25 mouse cellular contexts compared by ENCODE assay signal in genomic region chr2:118697311-118697877, GRCm38 (mm10). TPM values are rescaled to one million over a fixed set of nuclear protein-coding genes. Genes with fewer than 3 reads are reported as not detected.
DNase-seq lines count a peak whose midpoint lies in the region; ATAC-seq and TF ChIP-seq lines count a peak whose summit lies in the region.
"Had no signal": no experiment of that assay in that cellular context is flagged by ENCODE, and none has a peak within 500 bp of the region (broad histone marks: within the 10 kb centered on the region; RNA-seq: fewer than 3 reads in every experiment).

No protein-coding gene starts in this region.

- TF ChIP-seq CTCF in heart, adult 2 months (IDR thresholded peaks at IDR 0.05) = no peak

- H3K27ac ChIP-seq in embryonic facial prominence, embryonic 13.5 days = peak overlapping the region; percentile 14; the same call in 1 of the 2 replicates
- H3K27ac ChIP-seq in embryonic facial prominence, embryonic 10.5 days (replicated peaks) = no peak overlapping the region
- no peak overlapping the region for H3K27ac ChIP-seq in heart, embryonic 14.5 days (replicated peaks in 1 of 2; ENCODE audit: control insufficient read depth in 1 of 2, insufficient read depth in 1 of 2, low read depth in 2 of 2, low read length in 2 of 2)
- no peak overlapping the region for H3K27ac ChIP-seq in heart, adult 2 months
- no peak overlapping the region for H3K27ac ChIP-seq in kidney, embryonic 16.5 days (ENCODE audit: low read length)
- H3K27ac ChIP-seq: hindbrain, embryonic 14.5 days; liver, embryonic 14.5 days; macrophage; midbrain, embryonic 13.5 days had no signal

- H3K9me3 ChIP-seq in embryonic facial prominence, embryonic 13.5 days = no peaks in the 10 kb centered on the region
- no peaks in the 10 kb centered on the region for H3K9me3 ChIP-seq in embryonic facial prominence, embryonic 10.5 days
- H3K9me3 ChIP-seq in heart, embryonic 14.5 days (ENCODE audit: control insufficient read depth, low read length) = no peaks in the 10 kb centered on the region
- H3K9me3 ChIP-seq in kidney, embryonic 16.5 days (ENCODE audit: low read length) = no peaks in the 10 kb centered on the region
- H3K9me3 ChIP-seq: midbrain, embryonic 13.5 days had no signal

- H3K4me2 ChIP-seq in embryonic facial prominence, embryonic 13.5 days = no peak overlapping the region
- H3K4me2 ChIP-seq in heart, embryonic 14.5 days (ENCODE audit: low read length) = 0 out of 2 replicates have a peak overlapping the region, but pooled peaks have one; percentile 6
- no peak overlapping the region for H3K4me2 ChIP-seq in kidney, embryonic 16.5 days (replicated peaks; ENCODE audit: low read depth, low read length)
- H3K4me2 ChIP-seq: hindbrain, embryonic 14.5 days; midbrain, embryonic 13.5 days had no signal

- DNase-seq in embryonic facial prominence, embryonic 10.5 days (ENCODE audit: low spot score) = no peak
- DNase-seq in heart, adult 2 months = no peak
- DNase-seq in testis, postnatal 14 days (ENCODE audit: low spot score) = peak; percentile 28
- no peak for DNase-seq in testis, postnatal 10 days (ENCODE audit: low spot score)
- peak; percentile 47 for DNase-seq in skeletal muscle tissue, adult 2 months (ENCODE audit: low read depth, low spot score)
- DNase-seq: B cell, adult 2 months; cerebellum, adult 8-10 months; lung, postnatal 10 days; right cerebral cortex, postnatal 25 days; spleen, adult 18-20 months had no signal

- no peak overlapping the region for H3K9ac ChIP-seq in embryonic facial prominence, embryonic 13.5 days
- H3K9ac ChIP-seq in heart, embryonic 14.5 days (ENCODE audit: low read length) = no peak overlapping the region
- H3K9ac ChIP-seq in heart, adult 2 months (ENCODE audit: low read depth, low read length) = no peak overlapping the region
- no peak overlapping the region for H3K9ac ChIP-seq in kidney, embryonic 16.5 days (replicated peaks; ENCODE audit: low read length)
- H3K9ac ChIP-seq: hindbrain, embryonic 14.5 days; liver, embryonic 14.5 days; midbrain, embryonic 13.5 days had no signal

- peaks cover 37% of the 10 kb centered on the region for H3K4me1 ChIP-seq in embryonic facial prominence, embryonic 13.5 days
- H3K4me1 ChIP-seq in embryonic facial prominence, embryonic 10.5 days = peaks cover 31% of the 10 kb centered on the region
- H3K4me1 ChIP-seq in heart, embryonic 14.5 days (ENCODE audit: control insufficient read depth in 2 of 2, insufficient read depth in 2 of 2, low read length in 2 of 2) = peaks cover 32 to 38% of the 10 kb centered on the region in 2 experiments
- H3K4me1 ChIP-seq in heart, adult 2 months (ENCODE audit: control insufficient read depth, insufficient read depth, low read length) = peaks cover 6% of the 10 kb centered on the region
- peaks cover 15% of the 10 kb centered on the region for H3K4me1 ChIP-seq in kidney, embryonic 16.5 days (ENCODE audit: insufficient read depth, low read length)

- no peaks in the 10 kb centered on the region for H3K79me2 ChIP-seq in heart, adult 2 months (replicated peaks; ENCODE audit: control insufficient read depth, insufficient read depth, low read length)

- H3K27me3 ChIP-seq in embryonic facial prominence, embryonic 13.5 days = peaks cover 66% of the 10 kb centered on the region
- H3K27me3 ChIP-seq in embryonic facial prominence, embryonic 10.5 days (replicated peaks; ENCODE audit: low read depth, poor library complexity, severe bottlenecking) = peaks cover 97% of the 10 kb centered on the region
- peaks cover 37% of the 10 kb centered on the region for H3K27me3 ChIP-seq in heart, embryonic 14.5 days (ENCODE audit: control insufficient read depth, insufficient read depth, low read length)
- peaks cover 3% of the 10 kb centered on the region for H3K27me3 ChIP-seq in heart, adult 2 months (ENCODE audit: control insufficient read depth, insufficient read depth, low read length)
- peaks cover 58% of the 10 kb centered on the region for H3K27me3 ChIP-seq in kidney, embryonic 16.5 days (ENCODE audit: insufficient read depth, low read length)

- H3K4me3 ChIP-seq in embryonic facial prominence, embryonic 13.5 days = no peak overlapping the region
- H3K4me3 ChIP-seq in embryonic facial prominence, embryonic 10.5 days = no peak overlapping the region
- no peak overlapping the region for H3K4me3 ChIP-seq in heart, embryonic 14.5 days (ENCODE audit: control insufficient read depth in 1 of 2, insufficient read depth in 1 of 2, low read depth in 1 of 2, low read length in 2 of 2)
- no peak overlapping the region for H3K4me3 ChIP-seq in heart, adult 2 months
- H3K4me3 ChIP-seq in kidney, embryonic 16.5 days (ENCODE audit: low read length) = no peak overlapping the region
- H3K4me3 ChIP-seq: midbrain, embryonic 13.5 days had no signal

- no peak for ATAC-seq in embryonic facial prominence, embryonic 13.5 days (ENCODE audit: insufficient number of reproducible peaks, insufficient read depth, low FRiP score, low TSS enrichment, low read depth)
- no peak for ATAC-seq in heart, embryonic 14.5 days (ENCODE audit: insufficient number of reproducible peaks, insufficient read depth, low FRiP score, low read depth)
- no peak for ATAC-seq in kidney, embryonic 16.5 days (ENCODE audit: low FRiP score, low TSS enrichment)
- ATAC-seq: forebrain, embryonic 16.5 days; intestine, postnatal 0 days; midbrain, embryonic 13.5 days had no signal

- TF ChIP-seq EP300 in heart, adult 2 months (IDR thresholded peaks at IDR 0.05; ENCODE audit: insufficient read depth, low read depth, low read length) = no peak

- intact Hi-C loops in heart, adult 2 months (cut with DNase I) = no loop called here

- 45% methylated on average over 5 of the region's 5 CpGs for whole genome bisulfite sequencing in embryonic facial prominence, embryonic 13.5 days
- WGBS in embryonic facial prominence, embryonic 10.5 days = 41% methylated on average over 5 of the region's 5 CpGs
- 31% methylated on average over 5 of the region's 5 CpGs for WGBS in heart, embryonic 14.5 days
- WGBS in heart, adult 2 months = 20% methylated on average over 5 of the region's 5 CpGs
- WGBS in kidney, embryonic 16.5 days = 25% methylated on average over 5 of the region's 5 CpGs

- H3K36me3 ChIP-seq in embryonic facial prominence, embryonic 13.5 days = no peaks in the 10 kb centered on the region
- H3K36me3 ChIP-seq in embryonic facial prominence, embryonic 10.5 days (replicated peaks) = no peaks in the 10 kb centered on the region
- peaks cover 6% of the 10 kb centered on the region; the same call in 1 of the 2 replicates for H3K36me3 ChIP-seq in heart, embryonic 14.5 days (ENCODE audit: control insufficient read depth, insufficient read depth, low read length)
- no peaks in the 10 kb centered on the region for H3K36me3 ChIP-seq in heart, adult 2 months (ENCODE audit: control insufficient read depth, insufficient read depth, low read length)
- no peaks in the 10 kb centered on the region for H3K36me3 ChIP-seq in kidney, embryonic 16.5 days (ENCODE audit: insufficient read depth, low read length)
- H3K36me3 ChIP-seq: midbrain, embryonic 13.5 days had no signal

- no peak for TF ChIP-seq POLR2A in heart, adult 2 months (IDR thresholded peaks at IDR 0.05; ENCODE audit: insufficient read depth, low read depth, low read length)

RNA-seq across cellular contexts. Expression of gene Ankrd63, which starts 6.4 kb away (rescaled TPM):
- polyA plus RNA-seq in embryonic facial prominence, embryonic 13.5 days (2015; fragmentation: Nextera tagmentation; extraction: Ambion mirVana) = 0.07 TPM in 1 of 2 replicates, not detected in the other
- not detected in 2 replicates for polyA plus RNA-seq in embryonic facial prominence, embryonic 10.5 days (2016; fragmentation: Nextera tagmentation; extraction: Ambion mirVana)
- polyA plus RNA-seq in heart, embryonic 14.5 days (2014; fragmentation: Nextera tagmentation; extraction: Ambion mirVana) = 2.1 and 3.0 TPM in 2 replicates
- 1 to 10 TPM; 1.3 to 2.5 TPM for total RNA-seq in heart, adult 2 months (2021)
- polyA plus RNA-seq in heart, adult 2 months (2012; rRNA removed) = 1.1 and 3.5 TPM in 2 replicates
- 0.25 and 0.30 TPM in 2 replicates for polyA plus RNA-seq in kidney, embryonic 16.5 days (2015; fragmentation: Nextera tagmentation; extraction: Ambion mirVana)
- total RNA-seq: monocyte, adult 5-6 weeks had no signal
- polyA plus RNA-seq: embryonic facial prominence, embryonic 11.5 days; forebrain, embryonic 11.5 days; hindbrain, embryonic 14.5 days; limb, embryonic 11.5 days; macrophage; neural tube, embryonic 14.5 days; thymus, postnatal 0 days had no signal

RNA-seq across cellular contexts. Expression of gene Plcb2, which starts 30.8 kb away (rescaled TPM):
- 0.47 and 0.55 TPM in 2 replicates for polyA plus RNA-seq in embryonic facial prominence, embryonic 13.5 days (2015; fragmentation: Nextera tagmentation; extraction: Ambion mirVana)
- polyA plus RNA-seq in embryonic facial prominence, embryonic 10.5 days (2016; fragmentation: Nextera tagmentation; extraction: Ambion mirVana) = 0.41 and 0.44 TPM in 2 replicates
- 2.0 and 2.6 TPM in 2 replicates for polyA plus RNA-seq in heart, embryonic 14.5 days (2014; fragmentation: Nextera tagmentation; extraction: Ambion mirVana)
- 1 to 10 TPM; 2.5 to 2.6 TPM for total RNA-seq in heart, adult 2 months (2021)
- 2.4 and 2.7 TPM in 2 replicates for polyA plus RNA-seq in heart, adult 2 months (2012; rRNA removed)
- polyA plus RNA-seq in kidney, embryonic 16.5 days (2015; fragmentation: Nextera tagmentation; extraction: Ambion mirVana) = 1.4 and 1.7 TPM in 2 replicates

RNA-seq across cellular contexts. Expression of gene Pak6, which starts 34.3 kb away (rescaled TPM):
- 2.2 and 2.7 TPM in 2 replicates for polyA plus RNA-seq in embryonic facial prominence, embryonic 13.5 days (2015; fragmentation: Nextera tagmentation; extraction: Ambion mirVana)
- 0.45 and 0.72 TPM in 2 replicates for polyA plus RNA-seq in embryonic facial prominence, embryonic 10.5 days (2016; fragmentation: Nextera tagmentation; extraction: Ambion mirVana)
- 8.3 and 8.6 TPM in 2 replicates for polyA plus RNA-seq in heart, embryonic 14.5 days (2014; fragmentation: Nextera tagmentation; extraction: Ambion mirVana)
- total RNA-seq in heart, adult 2 months (2021) = 1 to 10 TPM; 6.1 to 8.1 TPM
- polyA plus RNA-seq in heart, adult 2 months (2012; rRNA removed) = 11.1 and 12.7 TPM in 2 replicates
- 0.60 and 1.4 TPM in 2 replicates for polyA plus RNA-seq in kidney, embryonic 16.5 days (2015; fragmentation: Nextera tagmentation; extraction: Ambion mirVana)
- total RNA-seq: monocyte, adult 5-6 weeks had no signal
- polyA plus RNA-seq: macrophage had no signal

RNA-seq across cellular contexts. Expression of gene Inafm2, which starts 48.2 kb away (rescaled TPM):
- polyA plus RNA-seq in embryonic facial prominence, embryonic 13.5 days (2015; fragmentation: Nextera tagmentation; extraction: Ambion mirVana) = 12.7 and 13.1 TPM in 2 replicates
- polyA plus RNA-seq in embryonic facial prominence, embryonic 10.5 days (2016; fragmentation: Nextera tagmentation; extraction: Ambion mirVana) = 15.8 and 16.8 TPM in 2 replicates
- polyA plus RNA-seq in heart, embryonic 14.5 days (2014; fragmentation: Nextera tagmentation; extraction: Ambion mirVana) = 64.4 and 68.0 TPM in 2 replicates
- 10 to 100 TPM; 31.8 to 34.9 TPM for total RNA-seq in heart, adult 2 months (2021)
- 8.8 and 16.3 TPM in 2 replicates for polyA plus RNA-seq in heart, adult 2 months (2012; rRNA removed)
- polyA plus RNA-seq in kidney, embryonic 16.5 days (2015; fragmentation: Nextera tagmentation; extraction: Ambion mirVana) = 15.2 and 16.3 TPM in 2 replicates

Comparison
In these comparisons a context has a peak if more than half of its experiments do, and no peak if none do; other contexts are left out.
1. DNase-seq: peak in testis, postnatal 14 days (single experiment) and skeletal muscle tissue, adult 2 months (single experiment); none in embryonic facial prominence, embryonic 10.5 days (single experiment), heart, adult 2 months (0 of 2) and testis, postnatal 10 days (single experiment).